Mouse (Mus musculus): ENCODE results near the gene Neurl3. TPM values are rescaled to one million over a fixed set of nuclear protein-coding genes. Genes with fewer than 3 reads are reported as not detected.
A peak's percentile ranks its signal among the peaks of the same experiment; 100 is the strongest.

The Neurl3 gene
- total and polyA plus RNA-seq, 3 experiments, result 38.7 to 140 (median 120) TPM

- H3K4me1 ChIP-seq (ENCODE audit: insufficient read depth, low read depth, low read length), result peaks cover 2% of the 10 kb centered on the region; the same call in 1 of the 2 replicates
- TF ChIP-seq GATA1 (IDR thresholded peaks at IDR 0.05; ENCODE audit: borderline replicate concordance, low read length) (no peak), TAL1 (conservative IDR thresholded peaks at IDR 0.05; ENCODE audit: low read depth, low read length) (no peak), POLR2AphosphoS5 (IDR thresholded peaks at IDR 0.05; ENCODE audit: insufficient replicate concordance, low read depth, low read length) (no peak), CTCF (IDR thresholded peaks at IDR 0.05; ENCODE audit: low read depth, low read length) (no peak), GATA2 (IDR thresholded peaks at IDR 0.05; ENCODE audit: borderline replicate concordance, low read depth, low read length) (no peak)
- DNase-seq (ENCODE audit: low spot score) (no peak), ATAC-seq (ENCODE audit: extremely low read depth, insufficient number of reproducible peaks, low FRiP score, poor library complexity, severe bottlenecking) (no peak)
- H3K36me3 ChIP-seq (replicated peaks), result no peaks in the 10 kb centered on the region
- H3K27me3 ChIP-seq (ENCODE audit: insufficient read depth, low read length), result peaks cover 59% of the 10 kb centered on the region
- H3K4me3 ChIP-seq (ENCODE audit: low read depth, low read length), result no peak overlapping the region
- no peaks in the 10 kb centered on the region for H3K9me3 ChIP-seq (replicated peaks)
These were observed 19.0 kb upstream of the Neurl3 start for GRCm38 (mm10) chr1:36293470-36293869.

GRCm38 (mm10) chr1:36281849-36282248, 7.4 kb upstream of the Neurl3 start:
- H3K27me3 ChIP-seq (ENCODE audit: insufficient read depth, low read length), result peaks cover 29% of the 10 kb centered on the region
- H3K36me3 ChIP-seq (replicated peaks), result no peaks in the 10 kb centered on the region
- DNase-seq (ENCODE audit: low spot score) (no peak), ATAC-seq (ENCODE audit: extremely low read depth, insufficient number of reproducible peaks, low FRiP score, poor library complexity, severe bottlenecking) (no peak)
- H3K9me3 ChIP-seq (replicated peaks), result peaks cover 9% of the 10 kb centered on the region
- TF ChIP-seq CTCF (IDR thresholded peaks at IDR 0.05; ENCODE audit: low read depth, low read length) (no peak), POLR2AphosphoS5 (IDR thresholded peaks at IDR 0.05; ENCODE audit: insufficient replicate concordance, low read depth, low read length) (no peak), GATA1 (IDR thresholded peaks at IDR 0.05; ENCODE audit: borderline replicate concordance, low read length) (no peak), GATA2 (IDR thresholded peaks at IDR 0.05; ENCODE audit: borderline replicate concordance, low read depth, low read length) (no peak), TAL1 (conservative IDR thresholded peaks at IDR 0.05; ENCODE audit: low read depth, low read length) (no peak)
- no peak overlapping the region for H3K4me3 ChIP-seq (ENCODE audit: low read depth, low read length)
- H3K4me1 ChIP-seq (ENCODE audit: insufficient read depth, low read depth, low read length), result peaks cover 19% of the 10 kb centered on the region

- Histone ChIP-seq H3K27me3 (ENCODE audit: insufficient read depth, low read length) (peaks cover 29% of the 10 kb centered on the region), H3K9me3 (replicated peaks) (peaks cover 17% of the 10 kb centered on the region), H3K4me1 (ENCODE audit: insufficient read depth, low read depth, low read length) (peaks cover 28% of the 10 kb centered on the region), H3K4me3 (ENCODE audit: low read depth, low read length) (no peak overlapping the region), H3K36me3 (replicated peaks) (no peaks in the 10 kb centered on the region)
- DNase-seq (ENCODE audit: low spot score), result no peak
- no peak for TF ChIP-seq GATA2 (IDR thresholded peaks at IDR 0.05; ENCODE audit: borderline replicate concordance, low read depth, low read length)
- no peak for TF ChIP-seq POLR2AphosphoS5 (IDR thresholded peaks at IDR 0.05; ENCODE audit: insufficient replicate concordance, low read depth, low read length)
- ATAC-seq (ENCODE audit: extremely low read depth, insufficient number of reproducible peaks, low FRiP score, poor library complexity, severe bottlenecking), result no peak
These were observed 6.5 kb upstream of the Neurl3 start for GRCm38 (mm10) chr1:36280938-36281337.

GRCm38 (mm10) chr1:36279202-36279601, 4.7 kb upstream of the Neurl3 start:
- Histone ChIP-seq H3K4me1 (ENCODE audit: insufficient read depth, low read depth, low read length) (peaks cover 45% of the 10 kb centered on the region), H3K27me3 (ENCODE audit: insufficient read depth, low read length) (peaks cover 22% of the 10 kb centered on the region), H3K4me3 (ENCODE audit: low read depth, low read length) (no peak overlapping the region), H3K36me3 (replicated peaks) (no peaks in the 10 kb centered on the region), H3K9me3 (replicated peaks) (peaks cover 13% of the 10 kb centered on the region)
- 0 out of 2 replicates have a peak, but pooled peaks have one; percentile 3 for ATAC-seq (ENCODE audit: extremely low read depth, insufficient number of reproducible peaks, low FRiP score, poor library complexity, severe bottlenecking)
- TF ChIP-seq CTCF (IDR thresholded peaks at IDR 0.05; ENCODE audit: low read depth, low read length) (peak; percentile 86), GATA1 (IDR thresholded peaks at IDR 0.05; ENCODE audit: borderline replicate concordance, low read length) (no peak)
- peak; percentile 77 for DNase-seq (ENCODE audit: low spot score)

GRCm38 (mm10) chr1:36277267-36278060, 3.0 kb upstream of the Neurl3 start:
- Histone ChIP-seq H3K36me3 (replicated peaks) (no peaks in the 10 kb centered on the region), H3K4me3 (ENCODE audit: low read depth, low read length) (no peak overlapping the region), H3K27me3 (ENCODE audit: insufficient read depth, low read length) (peaks cover 17% of the 10 kb centered on the region), H3K9me3 (replicated peaks) (peaks cover 13% of the 10 kb centered on the region), H3K4me1 (ENCODE audit: insufficient read depth, low read depth, low read length) (peaks cover 59% of the 10 kb centered on the region)
- DNase-seq (ENCODE audit: low spot score), result no peak
- no peak for ATAC-seq (ENCODE audit: extremely low read depth, insufficient number of reproducible peaks, low FRiP score, poor library complexity, severe bottlenecking)
- TF ChIP-seq GATA2 (IDR thresholded peaks at IDR 0.05; ENCODE audit: borderline replicate concordance, low read depth, low read length), result no peak
- TF ChIP-seq CTCF (IDR thresholded peaks at IDR 0.05; ENCODE audit: low read depth, low read length), result peak; percentile 98

- DNase-seq (ENCODE audit: low spot score), result peak; percentile 66
- no peak for TF ChIP-seq GATA1 (IDR thresholded peaks at IDR 0.05; ENCODE audit: borderline replicate concordance, low read length)
- peak; percentile 91 for TF ChIP-seq TAL1 (conservative IDR thresholded peaks at IDR 0.05; ENCODE audit: low read depth, low read length)
- peaks cover 15% of the 10 kb centered on the region for H3K36me3 ChIP-seq (replicated peaks)
- peaks cover 4% of the 10 kb centered on the region for H3K27me3 ChIP-seq (ENCODE audit: insufficient read depth, low read length)
- H3K4me3 ChIP-seq (ENCODE audit: low read depth, low read length), result peak overlapping the region; percentile 41; the same call in 1 of the 2 replicates
- ATAC-seq (ENCODE audit: extremely low read depth, insufficient number of reproducible peaks, low FRiP score, poor library complexity, severe bottlenecking), result peak; percentile 37
- peaks cover 13% of the 10 kb centered on the region for H3K9me3 ChIP-seq (replicated peaks)
- H3K4me1 ChIP-seq (ENCODE audit: insufficient read depth, low read depth, low read length), result peaks cover 72% of the 10 kb centered on the region
These were observed 1.3 kb upstream of the Neurl3 start for GRCm38 (mm10) chr1:36275635-36276389.

Measured in G1E (cell line).